Mouse (Mus musculus): ENCODE data around the gene Cd200r3. TPM values are rescaled to one million over a fixed set of nuclear protein-coding genes. Genes with fewer than 3 reads are reported as not detected.

Gene Cd200r3
- 2.0 TPM for polyA plus RNA-seq (2015; fragmentation: Illumina TruSeq; extraction: RNeasy Lipid Tissue Mini Kit (QIAGEN cat#74804); ENCODE audit: insufficient read depth, low replicate concordance)

DNA sequence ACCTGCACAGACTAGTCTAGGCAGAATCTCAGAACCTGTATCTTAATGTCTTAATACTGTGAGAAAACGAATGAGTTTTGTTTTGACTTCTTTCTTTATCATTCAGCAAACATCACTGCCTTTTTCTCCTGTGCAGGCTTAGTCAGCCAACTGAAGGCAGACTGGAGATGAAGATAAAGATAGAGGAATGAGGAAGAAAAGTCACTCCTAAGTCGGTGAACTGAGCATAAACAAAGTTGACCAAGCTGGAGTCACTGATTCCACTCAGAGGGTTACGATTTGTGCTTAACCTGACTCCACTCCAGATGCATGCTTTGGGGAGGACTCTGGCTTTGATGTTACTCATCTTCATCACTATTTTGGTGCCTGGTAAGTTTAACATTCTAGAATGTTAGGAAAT lies at the start of gene Cd200r3:
TSS of gene Cd200r3 (plus strand) at position 211 of the 400 bp plus-strand sequence.

Other genes with a start within 250 kb of the Cd200r3 start
- gene Nepro, start 219.4 kb upstream of the Cd200r3 start, polyA plus RNA-seq (2015; fragmentation: Illumina TruSeq; extraction: RNeasy Lipid Tissue Mini Kit (QIAGEN cat#74804); ENCODE audit: insufficient read depth, low replicate concordance): 20.2 TPM
- gene Gtpbp8, start 197.3 kb upstream of the Cd200r3 start, polyA plus RNA-seq (2015; fragmentation: Illumina TruSeq; extraction: RNeasy Lipid Tissue Mini Kit (QIAGEN cat#74804); ENCODE audit: insufficient read depth, low replicate concordance): 19.7 TPM
- gene Cd200r1, start 177.9 kb upstream of the Cd200r3 start, polyA plus RNA-seq (2015; fragmentation: Illumina TruSeq; extraction: RNeasy Lipid Tissue Mini Kit (QIAGEN cat#74804); ENCODE audit: insufficient read depth, low replicate concordance): 15.8 TPM
- gene Cd200r4, start 131.9 kb upstream of the Cd200r3 start, polyA plus RNA-seq (2015; fragmentation: Illumina TruSeq; extraction: RNeasy Lipid Tissue Mini Kit (QIAGEN cat#74804); ENCODE audit: insufficient read depth, low replicate concordance): 4.6 TPM
- gene Cd200r2, start 76.6 kb upstream of the Cd200r3 start, polyA plus RNA-seq (2015; fragmentation: Illumina TruSeq; extraction: RNeasy Lipid Tissue Mini Kit (QIAGEN cat#74804); ENCODE audit: insufficient read depth, low replicate concordance): not detected
- 23.5 TPM for gene Ccdc80, start 149.7 kb downstream of the Cd200r3 start, polyA plus RNA-seq (2015; fragmentation: Illumina TruSeq; extraction: RNeasy Lipid Tissue Mini Kit (QIAGEN cat#74804); ENCODE audit: insufficient read depth, low replicate concordance)
- gene Slc35a5, start 215.0 kb downstream of the Cd200r3 start, polyA plus RNA-seq (2015; fragmentation: Illumina TruSeq; extraction: RNeasy Lipid Tissue Mini Kit (QIAGEN cat#74804); ENCODE audit: insufficient read depth, low replicate concordance): 37.6 TPM
- 85.6 TPM for gene Atg3, start 215.1 kb downstream of the Cd200r3 start, polyA plus RNA-seq (2015; fragmentation: Illumina TruSeq; extraction: RNeasy Lipid Tissue Mini Kit (QIAGEN cat#74804); ENCODE audit: insufficient read depth, low replicate concordance)

Data from spleen, adult 10 weeks (tissue).